Mouse (Mus musculus) forebrain, embryonic 11.5 days (tissue): ENCODE results near the gene Tmem30b. TPM values are rescaled to one million over a fixed set of nuclear protein-coding genes. Genes with fewer than 3 reads are reported as not detected.

Experiments used
- ATAC-seq: fragments of 200-750 bp; cut with Nextera tagmentation; replicated peaks from 2 replicates; pipeline ENCODE4 v1.8.0; 2017; ENCODE audit warnings: moderate TSS enrichment; ENCODE audit not compliant: low FRiP score
- DNase-seq: peaks from one replicate; pipeline ENCODE4 v3.0.0-alpha.2; 2017; ENCODE audit warnings: low spot score
- H3K27ac ChIP-seq: fragments of 300-500 bp; sonication (generic); 2 replicates; pipeline ENCODE4 v1.5.1; 2014; ENCODE audit warnings: low read depth, low read length
- H3K27me3 ChIP-seq: fragments of 300-500 bp; sonication (generic); 2 replicates; pipeline ENCODE4 v1.6.1; 2014; ENCODE audit warnings: mild to moderate bottlenecking, low read length, mixed read lengths; ENCODE audit not compliant: control insufficient read depth, insufficient read depth
- H3K36me3 ChIP-seq: fragments of 300-500 bp; sonication (generic); 2 replicates; pipeline ENCODE4 v1.6.1; 2014; ENCODE audit warnings: mild to moderate bottlenecking, low read length, moderate library complexity, mixed read lengths; ENCODE audit not compliant: control insufficient read depth, insufficient read depth
- H3K4me1 ChIP-seq: fragments of 300-500 bp; sonication (generic); replicated peaks from 2 replicates; pipeline ENCODE4 v1.6.1; 2014; ENCODE audit warnings: low read length, mixed read lengths; ENCODE audit not compliant: control insufficient read depth, insufficient read depth
- H3K4me2 ChIP-seq: fragments of 300-500 bp; sonication (generic); 2 replicates; pipeline ENCODE4 v1.6.1; 2014; ENCODE audit warnings: low read depth, mild to moderate bottlenecking, low read length, moderate library complexity, mixed read lengths; ENCODE audit not compliant: severe bottlenecking
- H3K4me3 ChIP-seq: fragments of 300-500 bp; sonication (generic); 2 replicates; pipeline ENCODE4 v1.5.1; 2014; ENCODE audit warnings: low read depth, low read length
- H3K9ac ChIP-seq: fragments of 300-500 bp; sonication (generic); 2 replicates; pipeline ENCODE4 v1.6.1; 2014; ENCODE audit warnings: low read length
- H3K9me3 ChIP-seq: fragments of 300-500 bp; sonication (generic); 2 replicates; pipeline ENCODE4 v1.6.1; 2016; ENCODE audit warnings: low read length, mixed read lengths; ENCODE audit not compliant: control insufficient read depth
- WGBS: fragments of 180-500 bp; shearing (Covaris S2); extraction: QIAGEN DNeasy Blood & Tissue Kit; methylation state at CpG from one replicate; pipeline ENCODE4 v1.1.7; 2014; 5-methylcytosine and 5-hydroxymethylcytosine counted together
- polyA plus RNA-seq: library from polyadenylated mRNA; unstranded; fragments of >200 nt; fragmentation: Nextera tagmentation; extraction: Ambion mirVana; gene quantifications from 2 replicates; pipeline ENCODE4 v1.2.1, GENCODE M21; 2014

Tmem30b gene
- 2.4 and 3.4 TPM in 2 replicates for polyA plus RNA-seq

GRCm38 (mm10) chr12:73546086-73546711, at the start of gene Tmem30b:
TSS of gene Tmem30b (minus strand) at chr12:73546392.
- Histone ChIP-seq H3K4me3 (peak within 1 kb of the TSS; percentile 34), H3K36me3 (no peaks in the 10 kb centered on the region), H3K4me1 (peaks cover 11% of the 10 kb centered on the region; the same call in 1 of the 2 replicates), H3K27me3 (peaks cover 60% of the 10 kb centered on the region), H3K27ac (no peak within 1 kb of the TSS), H3K9ac (peak within 1 kb of the TSS; percentile 12; the same call in 1 of the 2 replicates), H3K4me2 (peak within 1 kb of the TSS; percentile 40), H3K9me3 (no peaks in the 10 kb centered on the region)
- DNase-seq (peak; percentile 63), ATAC-seq (peak; percentile 61; the same call in 1 of the 2 replicates)
- whole genome bisulfite sequencing = under 1% methylated on average over 54 of the region's 61 CpGs

DNA sequence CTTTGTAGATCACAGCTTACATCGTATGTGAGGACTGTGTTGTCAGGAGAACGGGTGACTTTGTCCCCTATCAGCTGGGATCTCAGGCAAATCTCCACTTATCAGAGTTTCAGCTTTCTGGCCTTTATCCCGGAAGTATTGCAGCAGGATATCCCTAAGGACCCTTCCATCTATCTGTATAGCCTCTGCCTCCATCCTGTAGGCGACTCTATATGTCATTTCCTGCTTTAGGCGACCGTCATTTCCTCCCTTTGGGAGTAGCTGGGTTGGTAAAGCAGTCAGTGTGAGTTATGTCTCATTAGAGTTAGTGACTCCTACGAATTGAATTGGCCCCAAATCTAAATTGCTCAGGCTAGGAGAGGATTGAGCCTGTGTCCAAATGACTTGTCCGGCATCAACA, 49.0 kb upstream of the Tmem30b start:
- Histone ChIP-seq H3K36me3 (no peaks in the 10 kb centered on the region), H3K27ac (no peak overlapping the region), H3K9ac (no peak overlapping the region), H3K4me3 (no peak overlapping the region), H3K4me2 (no peak overlapping the region), H3K9me3 (no peaks in the 10 kb centered on the region), H3K27me3 (no peaks in the 10 kb centered on the region), H3K4me1 (no peaks in the 10 kb centered on the region)
- WGBS = 82% methylated on average over 8 of the region's 8 CpGs
- DNase-seq (no peak), ATAC-seq (no peak)

GRCm38 (mm10) chr12:73594177-73594745, 48.1 kb upstream of the Tmem30b start:
- DNase-seq = no peak
- ATAC-seq = no peak
- 87% methylated on average over 9 of the region's 9 CpGs for WGBS
- Histone ChIP-seq H3K4me3 (no peak overlapping the region), H3K27ac (no peak overlapping the region), H3K9me3 (no peaks in the 10 kb centered on the region), H3K9ac (no peak overlapping the region), H3K27me3 (no peaks in the 10 kb centered on the region), H3K4me1 (no peaks in the 10 kb centered on the region), H3K4me2 (no peak overlapping the region), H3K36me3 (no peaks in the 10 kb centered on the region)

GRCm38 (mm10) chr12:73593021-73593798, 47.0 kb upstream of the Tmem30b start:
- Histone ChIP-seq H3K27me3 (no peaks in the 10 kb centered on the region), H3K9ac (no peak overlapping the region), H3K4me2 (no peak overlapping the region), H3K9me3 (no peaks in the 10 kb centered on the region), H3K36me3 (no peaks in the 10 kb centered on the region), H3K4me1 (no peaks in the 10 kb centered on the region), H3K27ac (no peak overlapping the region), H3K4me3 (no peak overlapping the region)
- no peak for DNase-seq
- WGBS = 89% methylated on average over 12 of the region's 12 CpGs
- ATAC-seq = no peak

- Histone ChIP-seq H3K36me3 (no peaks in the 10 kb centered on the region), H3K4me3 (no peak overlapping the region), H3K27ac (no peak overlapping the region), H3K27me3 (peaks cover 4% of the 10 kb centered on the region; the same call in 1 of the 2 replicates), H3K4me2 (no peak overlapping the region), H3K9ac (no peak overlapping the region), H3K4me1 (no peaks in the 10 kb centered on the region), H3K9me3 (no peaks in the 10 kb centered on the region)
- WGBS = 72% methylated on average over 9 of the region's 11 CpGs
- DNase-seq (no peak), ATAC-seq (no peak)
These were observed 45.4 kb upstream of the Tmem30b start for GRCm38 (mm10) chr12:73591625-73592024.

DNA sequence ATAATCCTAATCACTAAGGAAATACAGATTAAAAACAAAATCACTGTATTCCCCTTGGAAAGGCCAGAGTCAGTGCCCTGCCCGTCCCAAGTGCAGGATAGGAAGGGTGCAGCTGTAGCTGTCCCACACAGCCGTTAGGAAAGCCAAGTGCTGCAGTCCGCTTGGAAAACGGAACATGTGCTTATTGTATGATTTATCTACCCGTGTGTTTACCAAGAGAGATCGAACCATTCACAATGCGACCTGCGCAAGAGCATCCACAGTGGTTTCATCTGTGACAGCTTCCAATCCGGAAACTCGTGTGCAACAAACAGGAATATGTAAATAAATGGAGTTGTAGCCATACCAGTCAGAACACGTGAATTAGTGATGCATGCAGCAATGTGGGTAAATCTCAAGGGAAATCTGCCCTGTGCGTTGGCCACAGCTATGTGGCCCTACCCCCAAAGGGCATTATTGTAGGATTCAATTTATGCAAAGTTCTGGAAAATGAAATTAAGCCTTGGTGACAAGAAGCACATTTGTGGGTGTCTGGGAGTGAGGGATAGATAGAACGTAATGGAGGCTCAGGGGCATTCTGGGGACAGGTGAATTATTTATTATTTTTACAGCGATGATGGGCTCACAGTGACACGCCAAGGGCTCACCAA, 44.6 kb upstream of the Tmem30b start:
- Histone ChIP-seq H3K27ac (no peak overlapping the region), H3K4me2 (no peak overlapping the region), H3K4me3 (no peak overlapping the region), H3K4me1 (peaks cover 4% of the 10 kb centered on the region; the same call in 1 of the 2 replicates), H3K9me3 (no peaks in the 10 kb centered on the region), H3K36me3 (no peaks in the 10 kb centered on the region), H3K27me3 (peaks cover 10% of the 10 kb centered on the region; the same call in 1 of the 2 replicates), H3K9ac (no peak overlapping the region)
- 88% methylated on average over 15 of the region's 15 CpGs for WGBS
- no peak for ATAC-seq
- DNase-seq = no peak

DNA sequence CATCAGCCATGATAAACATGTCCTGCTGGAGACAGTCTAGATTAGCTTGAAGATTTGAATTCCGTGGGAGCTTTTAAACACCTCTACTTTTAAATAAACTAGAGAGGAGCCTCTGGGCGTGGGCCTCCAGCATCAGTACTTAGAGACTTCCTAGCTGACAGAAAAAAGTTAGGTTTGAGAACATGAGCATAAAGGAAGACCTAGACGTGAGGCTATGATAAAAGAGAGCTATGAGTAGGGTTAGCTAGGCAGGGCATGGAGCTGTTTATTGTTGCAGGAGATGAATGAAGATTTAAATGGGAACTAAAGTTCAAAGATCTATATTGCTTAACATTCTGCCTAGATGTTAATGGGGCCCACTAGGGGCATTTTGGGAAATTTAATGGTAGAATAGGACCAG, 41.1 kb upstream of the Tmem30b start:
- no peak for ATAC-seq
- no peak for DNase-seq
- no peaks in the 10 kb centered on the region for H3K36me3 ChIP-seq
- no peak overlapping the region for H3K9ac ChIP-seq
- peaks cover 7% of the 10 kb centered on the region; the same call in 1 of the 2 replicates for H3K4me1 ChIP-seq
- H3K4me2 ChIP-seq = no peak overlapping the region
- H3K27ac ChIP-seq = no peak overlapping the region
- WGBS = 68% methylated on average over 3 of the region's 3 CpGs
- no peaks in the 10 kb centered on the region for H3K9me3 ChIP-seq
- no peak overlapping the region for H3K4me3 ChIP-seq
- peaks cover 19% of the 10 kb centered on the region for H3K27me3 ChIP-seq

DNA sequence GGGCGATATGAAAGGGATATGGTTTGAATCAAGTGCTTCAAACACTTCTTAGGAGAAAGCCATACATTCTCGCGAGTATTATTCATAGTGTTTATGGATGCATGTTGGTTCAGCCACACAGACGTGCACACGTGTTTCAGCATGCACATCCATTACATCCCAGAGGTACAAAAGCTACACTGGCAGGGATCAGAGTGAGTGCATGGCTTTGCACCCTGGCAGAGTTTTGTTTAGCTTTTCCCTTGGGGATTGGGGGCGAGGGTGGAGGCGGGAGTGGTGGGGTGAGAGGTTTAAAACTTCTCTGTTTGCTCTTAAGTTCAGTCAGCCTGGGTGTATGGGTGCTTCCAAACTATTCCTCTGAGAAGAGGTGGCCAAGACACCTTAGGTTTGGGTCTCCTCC, 39.7 kb upstream of the Tmem30b start:
- H3K4me2 ChIP-seq = peak overlapping the region; percentile 81
- peaks cover 7% of the 10 kb centered on the region; the same call in 1 of the 2 replicates for H3K4me1 ChIP-seq
- no peak overlapping the region for H3K9ac ChIP-seq
- ATAC-seq = no peak
- peaks cover 19% of the 10 kb centered on the region for H3K27me3 ChIP-seq
- H3K36me3 ChIP-seq = no peaks in the 10 kb centered on the region
- H3K9me3 ChIP-seq = no peaks in the 10 kb centered on the region
- no peak overlapping the region for H3K27ac ChIP-seq
- WGBS = 0% methylated on average over 7 of the region's 7 CpGs
- H3K4me3 ChIP-seq = peak overlapping the region; percentile 61
- DNase-seq = no peak
